Mouse (Mus musculus): ENCODE measurements at regions not wholly inside any gene's neighbourhood (a gene's known extent, or its start where the extent isn't known, plus 50 kb on each side); places are given as distances from the start of the nearest gene placed in this dataset.

DNA sequence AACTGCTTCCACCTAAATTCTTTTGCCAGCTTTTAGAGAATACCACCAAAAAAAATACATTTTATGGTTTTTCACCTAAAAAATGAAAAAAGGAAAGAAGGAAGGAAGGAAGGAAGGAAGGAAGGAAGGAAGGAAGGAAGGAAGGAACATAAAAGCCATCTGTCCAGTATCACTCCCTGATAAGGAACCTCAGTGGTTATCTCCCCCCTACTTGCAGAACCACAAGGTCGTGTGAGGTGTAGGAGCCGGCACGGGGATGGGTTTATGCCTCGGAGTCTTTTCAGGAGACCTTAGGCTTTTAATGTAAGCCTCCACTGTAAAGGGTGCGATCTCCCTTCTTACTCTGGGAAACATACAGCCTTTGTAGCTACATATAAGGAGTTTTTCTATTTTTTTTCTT lies 180.8 kb upstream of the Kbtbd8 start:
- TF ChIP-seq POLR2A (IDR thresholded peaks at IDR 0.05; ENCODE audit: borderline replicate concordance, extremely low read depth, low read depth, low read length), result no peak
- no peak for TF ChIP-seq CTCF (IDR thresholded peaks at IDR 0.05; ENCODE audit: insufficient read depth, low read length)

All from lung, adult 2 months (tissue).